22 mouse cellular contexts compared by ENCODE assay signal in genomic region chr11:22695237-22695636, GRCm38 (mm10).
DNase-seq lines count a peak whose midpoint lies in the region; ATAC-seq and TF ChIP-seq lines count a peak whose summit lies in the region.
"Had no signal": no experiment of that assay in that cellular context is flagged by ENCODE, and none has a peak within 500 bp of the region (broad histone marks: within the 10 kb centered on the region; RNA-seq: fewer than 3 reads in every experiment).

No protein-coding gene starts in this region.

- DNase-seq in embryo, embryonic 10 days (ENCODE audit: low spot score) = peak; percentile 2
- no peak for DNase-seq in embryo, embryonic 11 days
- DNase-seq in heart, adult 8-10 months (ENCODE audit: low spot score) = peak; percentile 9
- DNase-seq in heart, postnatal 36 days = no peak
- peak; percentile 12 for DNase-seq in lung, embryonic 14.5 days
- DNase-seq in lung, postnatal 4 days = no peak
- DNase-seq in urinary bladder, postnatal 4 days (ENCODE audit: low spot score in 2 of 2) = no peak
- DNase-seq: adrenal gland, adult 8-10 months; B cell, adult 2 months; cerebellum, adult 11-12 months; cerebellum, adult 9-10 months; cerebellum, postnatal 25 days; gastrocnemius, postnatal 36 days had no signal

- no peaks in the 10 kb centered on the region for H3K36me3 ChIP-seq in lung, embryonic 14.5 days (ENCODE audit: insufficient read depth)
- H3K36me3 ChIP-seq: embryonic facial prominence, embryonic 10.5 days; G1E; heart, embryonic 15.5 days; hindbrain, embryonic 10.5 days had no signal

- TF ChIP-seq CTCF in lung, embryonic 14.5 days (IDR thresholded peaks at IDR 0.05; ENCODE audit: low read depth) = no peak

- no peak overlapping the region for H3K4me3 ChIP-seq in lung, embryonic 14.5 days (ENCODE audit: low read depth, low read length)
- H3K4me3 ChIP-seq: embryonic facial prominence, embryonic 10.5 days; heart, embryonic 15.5 days; hindbrain, embryonic 10.5 days had no signal

- no peak overlapping the region for H3K4me2 ChIP-seq in lung, embryonic 14.5 days
- H3K4me2 ChIP-seq: heart, embryonic 15.5 days; hindbrain, embryonic 14.5 days had no signal

- H3K4me1 ChIP-seq in lung, embryonic 14.5 days (ENCODE audit: insufficient read depth) = no peaks in the 10 kb centered on the region; the same call in 1 of the 2 replicates

- H3K9ac ChIP-seq in lung, embryonic 14.5 days = no peak overlapping the region
- H3K9ac ChIP-seq: heart, embryonic 15.5 days; hindbrain, embryonic 14.5 days had no signal

- ATAC-seq in lung, embryonic 14.5 days (ENCODE audit: insufficient read depth) = no peak
- peak; percentile 28 for ATAC-seq in granulocyte monocyte progenitor cell, adult 5-6 weeks (replicated peaks; ENCODE audit: poor library complexity, severe bottlenecking)
- ATAC-seq: CD4-positive, CD25-positive, alpha-beta regulatory T cell, adult 4 months; forebrain, embryonic 14.5 days; intestine, embryonic 16.5 days had no signal

- H3K9me3 ChIP-seq in lung, embryonic 14.5 days (ENCODE audit: low read depth, low read length) = no peaks in the 10 kb centered on the region
- H3K9me3 ChIP-seq: embryonic facial prominence, embryonic 10.5 days; G1E; heart, embryonic 15.5 days; hindbrain, embryonic 10.5 days had no signal

- WGBS in lung, embryonic 14.5 days = 91% methylated on average over 1 of the region's 1 CpGs

- no peaks in the 10 kb centered on the region for H3K27me3 ChIP-seq in lung, embryonic 14.5 days (ENCODE audit: insufficient read depth, low read length)
- H3K27me3 ChIP-seq: heart, embryonic 15.5 days had no signal

- no peak overlapping the region for H3K27ac ChIP-seq in lung, embryonic 14.5 days (ENCODE audit: low read depth)
- H3K27ac ChIP-seq: embryonic facial prominence, embryonic 10.5 days; hindbrain, embryonic 10.5 days; hindbrain, embryonic 14.5 days had no signal

- intact Hi-C loops in heart, postnatal 36 days (cut with DNase I) = no loop called here

Comparison
In these comparisons a context has a peak if more than half of its experiments do, and no peak if none do; other contexts are left out.
1. DNase-seq: peak in embryo, embryonic 10 days (single experiment), heart, adult 8-10 months (single experiment) and lung, embryonic 14.5 days (single experiment); none in embryo, embryonic 11 days (single experiment), heart, postnatal 36 days (0 of 2), lung, postnatal 4 days (0 of 2) and urinary bladder, postnatal 4 days (0 of 2).